Mouse (Mus musculus) T-helper 17 cell (primary cell): ENCODE measurements at regions not wholly inside any gene's neighbourhood (a gene's known extent, or its start where the extent isn't known, plus 50 kb on each side); places are given as distances from the start of the nearest gene placed in this dataset.

Source experiments
- in situ Hi-C, 2 experiments: fragments of 300-600 bp; cut with MboI, MseI; formaldehyde crosslinking; loops; 1 replicate in 1 of 2; 2 replicates in 1 of 2; pipeline ENCODE4 v1.15.1; 2025; ENCODE audit warnings: high pct_unique_total_duplicates in 2 of 2

DNA sequence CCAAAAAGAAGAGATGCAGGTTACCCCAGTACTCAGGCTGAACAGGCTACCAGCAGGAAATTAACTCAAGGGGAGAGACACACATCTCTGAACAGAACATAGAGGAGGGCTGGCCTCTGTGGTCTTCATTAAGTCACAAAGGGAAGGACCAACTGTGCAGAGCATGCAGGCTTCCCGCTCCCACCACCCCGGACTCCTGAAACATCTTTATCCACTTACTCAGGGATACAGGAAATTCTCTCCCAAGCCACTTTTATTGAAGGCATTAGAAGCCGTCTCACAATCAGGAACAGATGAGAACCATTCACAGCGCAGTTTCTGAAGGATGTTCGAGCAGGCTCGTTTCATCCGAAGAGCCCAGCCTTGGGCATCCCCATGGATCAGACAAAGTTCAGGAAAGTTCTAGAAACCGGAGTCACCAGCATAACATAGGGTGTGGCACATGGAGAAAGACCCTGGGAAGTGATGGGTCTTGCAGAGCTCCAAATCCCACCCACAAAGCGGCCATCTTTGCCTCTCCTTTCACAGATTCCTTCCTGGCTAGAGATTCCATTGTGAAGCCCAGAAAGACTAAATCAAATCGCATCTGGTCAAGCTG is 55.9 kb upstream of the Zbtb40 start:
- in situ Hi-C loops: no loop called here

- in situ Hi-C loops: no loop called here
These were observed 52.6 kb upstream of the Zbtb40 start for GRCm38 (mm10) chr4:137101169-137101568.

DNA sequence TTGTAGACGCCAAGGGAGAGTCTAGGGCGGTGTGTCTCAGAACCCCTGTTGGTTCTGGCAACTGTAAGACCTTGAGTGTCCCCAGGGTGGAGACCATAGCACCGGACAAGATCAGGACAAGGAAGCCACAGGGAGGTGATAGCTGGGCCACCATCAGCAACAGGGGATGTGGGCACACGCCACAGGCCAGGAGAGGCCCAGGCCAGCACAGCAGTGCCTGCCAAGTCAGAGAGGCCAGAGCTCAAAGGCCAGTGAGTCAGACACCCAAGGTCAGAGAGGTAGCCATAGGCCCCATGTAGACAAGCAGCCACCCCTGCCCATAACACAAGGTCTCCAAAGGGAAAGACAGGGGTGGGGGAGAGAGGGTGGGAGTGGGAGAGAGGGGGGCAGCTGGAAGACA is 52.2 kb upstream of the Zbtb40 start:
- in situ Hi-C loops: no loop called here
